Mouse (Mus musculus): Measurements from ENCODE around the gene Gm9736. TPM values are rescaled to one million over a fixed set of nuclear protein-coding genes. Genes with fewer than 3 reads are reported as not detected.
"Not testable (repeated sequence)": the region's sequence is repeated elsewhere in the genome, so short reads cannot be mapped to it uniquely, and the experiment has no call there.

Gm9736 gene
- polyA plus RNA-seq, 1 experiment = not detected

- Histone ChIP-seq H3K27ac (ENCODE audit: insufficient read depth, low read length) (no peak overlapping the region), H3K4me1 (ENCODE audit: control insufficient read depth, insufficient read depth, low read length) (no peaks in the 10 kb centered on the region), H3K4me3 (ENCODE audit: insufficient read depth, low read length) (no peak overlapping the region)
- TF ChIP-seq POLR2A (IDR thresholded peaks at IDR 0.05; ENCODE audit: low read depth, low read length) (no peak), CTCF (IDR thresholded peaks at IDR 0.05; ENCODE audit: borderline replicate concordance, insufficient read depth, low read length) (no peak)
Observed at GRCm38 (mm10) chr10:77724855-77725254, 26.3 kb downstream of the Gm9736 start.

- H3K4me1 ChIP-seq (ENCODE audit: control insufficient read depth, insufficient read depth, low read length); H3K4me3 ChIP-seq (ENCODE audit: insufficient read depth, low read length); H3K27ac ChIP-seq (ENCODE audit: insufficient read depth, low read length): not testable (repeated sequence)
Observed at GRCm38 (mm10) chr10:77720299-77720698, 30.9 kb downstream of the Gm9736 start, which contains the start of gene Krtap12-1. Krtap12-1 (plus strand) TSS chr10:77720599.

GRCm38 (mm10) chr10:77715507-77715906, 35.6 kb downstream of the Gm9736 start, which contains the start of gene Gm10142:
Gm10142 (plus strand) TSS chr10:77715807.
- no peak within 1 kb of the TSS for H3K4me3 ChIP-seq (ENCODE audit: insufficient read depth, low read length)
- TF ChIP-seq CTCF (IDR thresholded peaks at IDR 0.05; ENCODE audit: borderline replicate concordance, insufficient read depth, low read length) = no peak
- no peak within 1 kb of the TSS for H3K27ac ChIP-seq (ENCODE audit: insufficient read depth, low read length)
- no peaks in the 10 kb centered on the region for H3K4me1 ChIP-seq (ENCODE audit: control insufficient read depth, insufficient read depth, low read length)

GRCm38 (mm10) chr10:77713734-77714133, 37.4 kb downstream of the Gm9736 start:
- no peaks in the 10 kb centered on the region for H3K4me1 ChIP-seq (ENCODE audit: control insufficient read depth, insufficient read depth, low read length)
- TF ChIP-seq CTCF (IDR thresholded peaks at IDR 0.05; ENCODE audit: borderline replicate concordance, insufficient read depth, low read length) (no peak), POLR2A (IDR thresholded peaks at IDR 0.05; ENCODE audit: low read depth, low read length) (no peak)
- H3K27ac ChIP-seq (ENCODE audit: insufficient read depth, low read length) = no peak overlapping the region
- H3K4me3 ChIP-seq (ENCODE audit: insufficient read depth, low read length) = no peak overlapping the region

GRCm38 (mm10) chr10:77711157-77711556, 40.0 kb downstream of the Gm9736 start, which contains the start of gene Gm10024:
Gm10024 (plus strand) TSS chr10:77711457.
- not testable (repeated sequence) for H3K4me3 ChIP-seq (ENCODE audit: insufficient read depth, low read length); H3K4me1 ChIP-seq (ENCODE audit: control insufficient read depth, insufficient read depth, low read length); H3K27ac ChIP-seq (ENCODE audit: insufficient read depth, low read length)

- Histone ChIP-seq H3K4me1 (ENCODE audit: control insufficient read depth, insufficient read depth, low read length) (no peaks in the 10 kb centered on the region), H3K4me3 (ENCODE audit: insufficient read depth, low read length) (no peak overlapping the region), H3K27ac (ENCODE audit: insufficient read depth, low read length) (no peak overlapping the region)
- no peak for TF ChIP-seq POLR2A (IDR thresholded peaks at IDR 0.05; ENCODE audit: low read depth, low read length)
- TF ChIP-seq CTCF (IDR thresholded peaks at IDR 0.05; ENCODE audit: borderline replicate concordance, insufficient read depth, low read length) = no peak
Observed at GRCm38 (mm10) chr10:77709831-77710230, 41.3 kb downstream of the Gm9736 start.

- TF ChIP-seq POLR2A (IDR thresholded peaks at IDR 0.05; ENCODE audit: low read depth, low read length) (no peak), CTCF (IDR thresholded peaks at IDR 0.05; ENCODE audit: borderline replicate concordance, insufficient read depth, low read length) (no peak)
- Histone ChIP-seq H3K27ac (ENCODE audit: insufficient read depth, low read length) (no peak within 1 kb of the TSS), H3K4me3 (ENCODE audit: insufficient read depth, low read length) (no peak within 1 kb of the TSS), H3K4me1 (ENCODE audit: control insufficient read depth, insufficient read depth, low read length) (no peaks in the 10 kb centered on the region)
Observed at GRCm38 (mm10) chr10:77706326-77706725, 44.8 kb downstream of the Gm9736 start, which contains the start of gene Gm10272. Gm10272 (plus strand) TSS chr10:77706626.

Other genes with a start within 250 kb of the Gm9736 start
- 28.9 and 30.5 TPM in 2 replicates for gene Fam207a, start 235.6 kb downstream of the Gm9736 start, polyA plus RNA-seq (2011; ENCODE audit: insufficient read length, low read depth, missing spikeins)
- 0.57 and 1.4 TPM in 2 replicates for gene Itgb2, start 221.1 kb downstream of the Gm9736 start, polyA plus RNA-seq (2011; ENCODE audit: insufficient read length, low read depth, missing spikeins)
- gene Pttg1ip, start 169.6 kb downstream of the Gm9736 start, polyA plus RNA-seq (2011; ENCODE audit: insufficient read length, low read depth, missing spikeins) = 138 and 151 TPM in 2 replicates
- gene Sumo3, start 145.3 kb downstream of the Gm9736 start, polyA plus RNA-seq (2011; ENCODE audit: insufficient read length, low read depth, missing spikeins) = 130 and 167 TPM in 2 replicates
- 31.7 and 53.4 TPM in 2 replicates for gene Gm49325, start 145.2 kb downstream of the Gm9736 start, polyA plus RNA-seq (2011; ENCODE audit: insufficient read length, low read depth, missing spikeins)
- gene Ube2g2, start 129.1 kb downstream of the Gm9736 start, polyA plus RNA-seq (2011; ENCODE audit: insufficient read length, low read depth, missing spikeins) = 62.1 and 63.8 TPM in 2 replicates
- not detected in 2 replicates for gene Tspear, start 64.8 kb downstream of the Gm9736 start, polyA plus RNA-seq (2011; ENCODE audit: insufficient read length, low read depth, missing spikeins)
- not detected in 2 replicates for gene Gm19402, start 60.6 kb downstream of the Gm9736 start, polyA plus RNA-seq (2011; ENCODE audit: insufficient read length, low read depth, missing spikeins)
- not detected in 2 replicates for gene Gm9508, start 54.1 kb downstream of the Gm9736 start, polyA plus RNA-seq (2011; ENCODE audit: insufficient read length, low read depth, missing spikeins)
- not detected in 2 replicates for gene Gm10272, start 44.7 kb downstream of the Gm9736 start, polyA plus RNA-seq (2011; ENCODE audit: insufficient read length, low read depth, missing spikeins)
- not detected in 2 replicates for gene Gm10024, start 39.9 kb downstream of the Gm9736 start, polyA plus RNA-seq (2011; ENCODE audit: insufficient read length, low read depth, missing spikeins)
- not detected in 2 replicates for gene Gm10142, start 35.5 kb downstream of the Gm9736 start, polyA plus RNA-seq (2011; ENCODE audit: insufficient read length, low read depth, missing spikeins)
- not detected in 2 replicates for gene Krtap12-1, start 30.8 kb downstream of the Gm9736 start, polyA plus RNA-seq (2011; ENCODE audit: insufficient read length, low read depth, missing spikeins)
- not detected in 2 replicates for gene Gm10100, start 24.9 kb downstream of the Gm9736 start, polyA plus RNA-seq (2011; ENCODE audit: insufficient read length, low read depth, missing spikeins)
- gene Gm18596, start 8.7 kb downstream of the Gm9736 start, polyA plus RNA-seq (2011; ENCODE audit: insufficient read length, low read depth, missing spikeins) = not detected in 2 replicates
- not detected in 2 replicates for gene Gm3233, start 8.3 kb upstream of the Gm9736 start, polyA plus RNA-seq (2011; ENCODE audit: insufficient read length, low read depth, missing spikeins)
- not detected in 2 replicates for gene Gm3238, start 20.0 kb upstream of the Gm9736 start, polyA plus RNA-seq (2011; ENCODE audit: insufficient read length, low read depth, missing spikeins)
- gene Gm7138, start 25.6 kb upstream of the Gm9736 start, polyA plus RNA-seq (2011; ENCODE audit: insufficient read length, low read depth, missing spikeins) = not detected in 2 replicates
- not detected in 2 replicates for gene Gm3250, start 31.2 kb upstream of the Gm9736 start, polyA plus RNA-seq (2011; ENCODE audit: insufficient read length, low read depth, missing spikeins)
- gene Gm7137, start 36.8 kb upstream of the Gm9736 start, polyA plus RNA-seq (2011; ENCODE audit: insufficient read length, low read depth, missing spikeins) = not detected in 2 replicates
- gene Gm9639, start 43.7 kb upstream of the Gm9736 start, polyA plus RNA-seq (2011; ENCODE audit: insufficient read length, low read depth, missing spikeins) = not detected in 2 replicates
- not detected in 2 replicates for gene Gm19668, start 47.8 kb upstream of the Gm9736 start, polyA plus RNA-seq (2011; ENCODE audit: insufficient read length, low read depth, missing spikeins)
- gene Gm9507, start 60.5 kb upstream of the Gm9736 start, polyA plus RNA-seq (2011; ENCODE audit: insufficient read length, low read depth, missing spikeins) = not detected in 2 replicates
- gene Gm2696, start 63.3 kb upstream of the Gm9736 start, polyA plus RNA-seq (2011; ENCODE audit: insufficient read length, low read depth, missing spikeins) = not detected in 2 replicates
- gene Krtap10-4, start 75.7 kb upstream of the Gm9736 start, polyA plus RNA-seq (2011; ENCODE audit: insufficient read length, low read depth, missing spikeins) = not detected in 2 replicates
- not detected in 2 replicates for gene Krtap10-10, start 84.6 kb upstream of the Gm9736 start, polyA plus RNA-seq (2011; ENCODE audit: insufficient read length, low read depth, missing spikeins)
- gene Gm36176, start 95.4 kb upstream of the Gm9736 start, polyA plus RNA-seq (2011; ENCODE audit: insufficient read length, low read depth, missing spikeins) = not detected in 2 replicates
- not detected in 2 replicates for gene Gm10318, start 101.5 kb upstream of the Gm9736 start, polyA plus RNA-seq (2011; ENCODE audit: insufficient read length, low read depth, missing spikeins)
- not detected in 2 replicates for gene Gm3285, start 110.6 kb upstream of the Gm9736 start, polyA plus RNA-seq (2011; ENCODE audit: insufficient read length, low read depth, missing spikeins)
- 1.8 and 1.9 TPM in 2 replicates for gene Lrrc3, start 151.2 kb upstream of the Gm9736 start, polyA plus RNA-seq (2011; ENCODE audit: insufficient read length, low read depth, missing spikeins)
- gene Trpm2, start 219.2 kb upstream of the Gm9736 start, polyA plus RNA-seq (2011; ENCODE audit: insufficient read length, low read depth, missing spikeins) = not detected in 2 replicates
- 10.5 and 11.9 TPM in 2 replicates for gene 1810043G02Rik, start 227.2 kb upstream of the Gm9736 start, polyA plus RNA-seq (2011; ENCODE audit: insufficient read length, low read depth, missing spikeins)